Mouse (Mus musculus) cerebellum, adult 2 months (tissue): ENCODE data around the gene Zfp819.
"Not testable (repeated sequence)": the region's sequence is repeated elsewhere in the genome, so short reads cannot be mapped to it uniquely, and the experiment has no call there.

Source experiments
- CTCF ChIP-seq: fragments of 200-500 bp; IDR thresholded peaks from 2 replicates; pipeline ENCODE4 v1.5.1; 2011; ENCODE audit warnings: low read depth, mild to moderate bottlenecking, control low read depth, low read length, moderate library complexity, borderline replicate concordance; ENCODE audit not compliant: insufficient read depth
- POLR2A ChIP-seq: fragments of 200-500 bp; IDR thresholded peaks from 2 replicates; pipeline ENCODE4 v1.6.1; 2011; ENCODE audit warnings: low read length, control low read depth, borderline replicate concordance; ENCODE audit not compliant: insufficient read depth

DNA sequence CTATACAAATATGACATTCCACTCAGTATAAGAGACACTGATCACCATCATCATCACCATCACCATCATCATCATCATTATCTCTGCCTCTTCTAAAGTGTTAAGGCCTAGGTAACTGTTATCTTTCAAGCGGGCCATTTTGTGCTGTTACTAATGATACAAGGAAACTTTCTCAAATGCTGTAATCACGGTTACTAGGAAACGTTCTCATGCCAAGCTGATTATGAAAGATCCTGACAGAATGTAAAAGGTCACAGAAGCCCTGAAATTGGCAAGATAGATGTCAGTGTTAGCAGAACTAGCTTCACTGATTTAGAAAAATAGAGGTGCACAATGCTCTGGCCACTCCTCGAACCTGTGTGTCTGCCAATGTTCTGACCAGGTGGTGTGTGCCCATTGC is 60.3 kb downstream of the Zfp819 start:
- TF ChIP-seq POLR2A, CTCF: not testable (repeated sequence)
